ENCODE assay signal across 13 mouse cellular contexts in genomic region chr13:60707541-60708468, GRCm38 (mm10).
DNase-seq lines count a peak whose midpoint lies in the region; ATAC-seq and TF ChIP-seq lines count a peak whose summit lies in the region.
"Had no signal": no experiment of that assay in that cellular context is flagged by ENCODE, and none has a peak within 500 bp of the region (broad histone marks: within the 10 kb centered on the region; RNA-seq: fewer than 3 reads in every experiment).

No protein-coding gene starts in this region.

- no peak overlapping the region for H3K9ac ChIP-seq in heart, embryonic 11.5 days (ENCODE audit: low read depth, low read length)
- H3K9ac ChIP-seq in embryonic facial prominence, embryonic 14.5 days (ENCODE audit: low read depth, low read length), result no peak overlapping the region
- H3K9ac ChIP-seq in liver, embryonic 14.5 days (replicated peaks), result no peak overlapping the region
- H3K9ac ChIP-seq: embryonic facial prominence, embryonic 13.5 days; limb, embryonic 13.5 days had no signal

- no peak overlapping the region for H3K27ac ChIP-seq in heart, embryonic 11.5 days (ENCODE audit: low read depth, low read length)
- no peak overlapping the region; the same call in 1 of the 2 replicates for H3K27ac ChIP-seq in embryonic facial prominence, embryonic 14.5 days (replicated peaks; ENCODE audit: low read depth, low read length)
- H3K27ac ChIP-seq in liver, embryonic 14.5 days, result no peak overlapping the region
- H3K27ac ChIP-seq: embryonic facial prominence, embryonic 13.5 days; heart, embryonic 10.5 days; limb, embryonic 13.5 days had no signal

- H3K9me3 ChIP-seq in heart, embryonic 11.5 days (replicated peaks; ENCODE audit: control insufficient read depth, low read length), result no peaks in the 10 kb centered on the region
- H3K9me3 ChIP-seq in embryonic facial prominence, embryonic 14.5 days (ENCODE audit: control insufficient read depth, low read length), result no peaks in the 10 kb centered on the region
- H3K9me3 ChIP-seq in liver, embryonic 14.5 days (ENCODE audit: control insufficient read depth, low read length), result no peaks in the 10 kb centered on the region
- H3K9me3 ChIP-seq: embryonic facial prominence, embryonic 13.5 days; heart, embryonic 10.5 days; limb, embryonic 13.5 days had no signal

- no peak for ATAC-seq in heart, embryonic 11.5 days (replicated peaks; ENCODE audit: insufficient number of reproducible peaks, low FRiP score, low TSS enrichment)
- peak; percentile 66; the same call in 1 of the 2 replicates for ATAC-seq in embryonic facial prominence, embryonic 14.5 days (ENCODE audit: low read depth)
- peak; percentile 39; the same call in 1 of the 2 replicates for ATAC-seq in liver, embryonic 14.5 days (ENCODE audit: insufficient read depth)
- ATAC-seq in inflammation-experienced regulatory T-cells, adult 6 months, result no peak
- ATAC-seq: CD4-positive, CD25-positive, alpha-beta regulatory T cell, adult 4 months had no signal

- H3K4me3 ChIP-seq in heart, embryonic 11.5 days (ENCODE audit: low read depth, low read length), result no peak overlapping the region
- no peak overlapping the region for H3K4me3 ChIP-seq in embryonic facial prominence, embryonic 14.5 days (ENCODE audit: low read depth, low read length)
- no peak overlapping the region for H3K4me3 ChIP-seq in liver, embryonic 14.5 days (ENCODE audit: insufficient read depth in 1 of 2, low read depth in 2 of 2, low read length in 2 of 2)
- H3K4me3 ChIP-seq: embryonic facial prominence, embryonic 13.5 days; heart, embryonic 10.5 days; limb, embryonic 13.5 days had no signal

- peak; percentile 41 to 43 for DNase-seq in heart, adult 18-20 months
- DNase-seq in brain, embryonic 14.5 days (ENCODE audit: low read depth), result peak; percentile 75
- DNase-seq in embryonic facial prominence, embryonic 14.5 days (ENCODE audit: low spot score), result no peak
- DNase-seq in liver, embryonic 14.5 days (ENCODE audit: low read depth in 3 of 3, low spot score in 3 of 3), result no peak
- DNase-seq in spleen, adult 12 weeks (ENCODE audit: low spot score), result no peak
- no peak for DNase-seq in urinary bladder, postnatal 25 days (ENCODE audit: low spot score)
- DNase-seq: kidney, postnatal 14 days had no signal

- no peaks in the 10 kb centered on the region for H3K27me3 ChIP-seq in heart, embryonic 11.5 days (ENCODE audit: control insufficient read depth, insufficient read depth, low read length)
- no peaks in the 10 kb centered on the region for H3K27me3 ChIP-seq in embryonic facial prominence, embryonic 14.5 days (replicated peaks; ENCODE audit: control insufficient read depth, insufficient read depth, low read length)
- H3K27me3 ChIP-seq in liver, embryonic 14.5 days (ENCODE audit: control insufficient read depth, insufficient read depth, low read length), result no peaks in the 10 kb centered on the region
- H3K27me3 ChIP-seq: embryonic facial prominence, embryonic 13.5 days; limb, embryonic 13.5 days had no signal

- TF ChIP-seq POLR2A in brain, embryonic 14.5 days (IDR thresholded peaks at IDR 0.05; ENCODE audit: borderline replicate concordance, extremely low read depth, insufficient read depth, insufficient read length, poor library complexity, severe bottlenecking), result no peak

- no peaks in the 10 kb centered on the region for H3K4me1 ChIP-seq in heart, embryonic 11.5 days (ENCODE audit: control insufficient read depth, insufficient read depth, low read length)
- H3K4me1 ChIP-seq in embryonic facial prominence, embryonic 14.5 days (ENCODE audit: control insufficient read depth, insufficient read depth, low read length), result no peaks in the 10 kb centered on the region; the same call in 1 of the 2 replicates
- peaks cover 0 to 10% of the 10 kb centered on the region in 2 experiments; a peak in 1 of 4 replicates for H3K4me1 ChIP-seq in liver, embryonic 14.5 days (replicated peaks; ENCODE audit: control insufficient read depth in 2 of 2, insufficient read depth in 2 of 2, low read length in 1 of 2)

- H3K4me2 ChIP-seq in heart, embryonic 11.5 days, result no peak overlapping the region
- no peak overlapping the region for H3K4me2 ChIP-seq in embryonic facial prominence, embryonic 14.5 days (ENCODE audit: low read depth, low read length)
- H3K4me2 ChIP-seq in liver, embryonic 14.5 days (ENCODE audit: low read depth), result no peak overlapping the region
- H3K4me2 ChIP-seq: embryonic facial prominence, embryonic 13.5 days; limb, embryonic 13.5 days had no signal

- TF ChIP-seq EP300 in liver, embryonic 14.5 days (IDR thresholded peaks at IDR 0.05; ENCODE audit: low read depth), result no peak

- WGBS in heart, embryonic 11.5 days (ENCODE audit: insufficient replicate concordance), result 80% methylated on average over 16 of the region's 16 CpGs
- 79% methylated on average over 16 of the region's 16 CpGs for WGBS in embryonic facial prominence, embryonic 14.5 days
- WGBS in liver, embryonic 14.5 days (ENCODE audit: insufficient replicate concordance), result 68% methylated on average over 16 of the region's 16 CpGs

- TF ChIP-seq CTCF in brain, embryonic 14.5 days (IDR thresholded peaks at IDR 0.05; ENCODE audit: borderline replicate concordance, extremely low read depth, insufficient read depth, insufficient read length), result no peak
- TF ChIP-seq CTCF in liver, embryonic 14.5 days (IDR thresholded peaks at IDR 0.05; ENCODE audit: low read depth), result no peak

- H3K36me3 ChIP-seq in heart, embryonic 11.5 days (ENCODE audit: control insufficient read depth, insufficient read depth, low read length), result no peaks in the 10 kb centered on the region
- H3K36me3 ChIP-seq in embryonic facial prominence, embryonic 14.5 days (ENCODE audit: control insufficient read depth, insufficient read depth, low read length), result 0 out of 2 replicates have a peak, but pooled peaks cover 8% of the 10 kb centered on the region
- H3K36me3 ChIP-seq in liver, embryonic 14.5 days (replicated peaks; ENCODE audit: control insufficient read depth, insufficient read depth, low read depth), result no peaks in the 10 kb centered on the region
- H3K36me3 ChIP-seq: heart, embryonic 10.5 days; limb, embryonic 13.5 days had no signal

Comparison
In these comparisons a context has a peak if more than half of its experiments do, and no peak if none do; other contexts are left out.
1. DNase-seq: peak in heart, adult 18-20 months (2 of 2) and brain, embryonic 14.5 days (single experiment); none in embryonic facial prominence, embryonic 14.5 days (single experiment), liver, embryonic 14.5 days (0 of 3), spleen, adult 12 weeks (single experiment) and urinary bladder, postnatal 25 days (single experiment).
2. ATAC-seq: peak in embryonic facial prominence, embryonic 14.5 days (single experiment) and liver, embryonic 14.5 days (single experiment); none in heart, embryonic 11.5 days (single experiment) and inflammation-experienced regulatory T-cells, adult 6 months (single experiment).